Mouse (Mus musculus): ENCODE results near the gene Glce.

Gene Glce

GRCm38 (mm10) chr9:62025056-62025455, 97.4 kb downstream of the Glce start:
- no peak for DNase-seq

GRCm38 (mm10) chr9:62023879-62024278, 98.6 kb downstream of the Glce start:
- no peak for DNase-seq

- no peak for DNase-seq
Measured at GRCm38 (mm10) chr9:62022961-62023680, 99.3 kb downstream of the Glce start.

- DNase-seq: no peak
Measured at GRCm38 (mm10) chr9:62021583-62022120, 100.8 kb downstream of the Glce start.

- DNase-seq: no peak
Measured at GRCm38 (mm10) chr9:62020259-62020658, 102.2 kb downstream of the Glce start.

GRCm38 (mm10) chr9:62018229-62019093, 104.0 kb downstream of the Glce start:
- no peak for DNase-seq

GRCm38 (mm10) chr9:62017329-62017728, 105.1 kb downstream of the Glce start:
- DNase-seq: no peak

GRCm38 (mm10) chr9:62015504-62015903, 107.0 kb downstream of the Glce start:
- DNase-seq: no peak

- DNase-seq: no peak
Measured at GRCm38 (mm10) chr9:62013316-62014097, 108.9 kb downstream of the Glce start.

- no peak for DNase-seq
Measured at GRCm38 (mm10) chr9:62008360-62008759, 114.1 kb downstream of the Glce start.
